ENCODE assay signal across 8 mouse cellular contexts in genomic region chr5:43235186-43235785, GRCm38 (mm10). TPM values are rescaled to one million over a fixed set of nuclear protein-coding genes. Genes with fewer than 3 reads are reported as not detected.
DNase-seq lines count a peak whose midpoint lies in the region; ATAC-seq lines count a peak whose summit lies in the region.

No protein-coding gene starts in this region.

- H3K4me3 ChIP-seq in forebrain, embryonic 12.5 days (replicated peaks) = peak overlapping the region; percentile 90
- H3K4me3 ChIP-seq in hindbrain, embryonic 12.5 days = peak overlapping the region; percentile 72
- H3K4me3 ChIP-seq in megakaryocyte, embryonic 14.5 days (replicated peaks) = peak overlapping the region; percentile 93

- H3K27ac ChIP-seq in forebrain, embryonic 12.5 days = peak overlapping the region; percentile 97
- peak overlapping the region; percentile 99 for H3K27ac ChIP-seq in hindbrain, embryonic 12.5 days

- peaks cover 5% of the 10 kb centered on the region; the same call in 1 of the 2 replicates for H3K27me3 ChIP-seq in forebrain, embryonic 12.5 days
- H3K27me3 ChIP-seq in hindbrain, embryonic 12.5 days = peaks cover 4% of the 10 kb centered on the region; the same call in 1 of the 2 replicates
- no peaks in the 10 kb centered on the region for H3K27me3 ChIP-seq in megakaryocyte, embryonic 14.5 days (replicated peaks)
- no peaks in the 10 kb centered on the region; the same call in 1 of the 2 replicates for H3K27me3 ChIP-seq in splenic B cell, adult 2 months (ENCODE audit: control insufficient read depth, insufficient read depth, low read length, poor library complexity, severe bottlenecking)

- no peak for ATAC-seq in forebrain, embryonic 12.5 days (ENCODE audit: low FRiP score)
- peak; percentile 2; the same call in 1 of the 2 replicates for ATAC-seq in hindbrain, embryonic 12.5 days (ENCODE audit: low FRiP score)

- no peaks in the 10 kb centered on the region for H3K9me3 ChIP-seq in forebrain, embryonic 12.5 days
- no peaks in the 10 kb centered on the region for H3K9me3 ChIP-seq in hindbrain, embryonic 12.5 days (replicated peaks)
- no peaks in the 10 kb centered on the region for H3K9me3 ChIP-seq in megakaryocyte, embryonic 14.5 days

- H3K9ac ChIP-seq in forebrain, embryonic 12.5 days = peak overlapping the region; percentile 89
- H3K9ac ChIP-seq in hindbrain, embryonic 12.5 days = peak overlapping the region; percentile 93

- H3K4me1 ChIP-seq in forebrain, embryonic 12.5 days = peaks cover 6% of the 10 kb centered on the region
- peaks cover 9% of the 10 kb centered on the region for H3K4me1 ChIP-seq in hindbrain, embryonic 12.5 days
- peaks cover 31% of the 10 kb centered on the region for H3K4me1 ChIP-seq in megakaryocyte, embryonic 14.5 days

- WGBS in forebrain, embryonic 12.5 days = 2% methylated on average over 27 of the region's 27 CpGs
- 2% methylated on average over 25 of the region's 27 CpGs for WGBS in hindbrain, embryonic 12.5 days

- peak overlapping the region; percentile 92 for H3K4me2 ChIP-seq in forebrain, embryonic 12.5 days
- peak overlapping the region; percentile 77 for H3K4me2 ChIP-seq in hindbrain, embryonic 12.5 days (replicated peaks)

- intact Hi-C loops in heart, postnatal 10 days (cut with DNase I) = loop anchor here (10.0 kb wide), 2 partner anchors 550 to 820 kb away; no protein-coding TSS in a partner anchor
- intact Hi-C loops in left cerebral cortex, postnatal 25 days (cut with DNase I) = loop anchor here (10.0 kb wide), 2 partner anchors 820 to 1060 kb away; no protein-coding TSS in a partner anchor

- DNase-seq in heart, adult 11 months = peak; percentile 93
- no peak for DNase-seq in heart, postnatal 10 days
- DNase-seq in adrenal gland, adult 8-10 months = peak; percentile 63
- DNase-seq in left cerebral cortex, postnatal 25 days (ENCODE audit: low spot score in 2 of 2) = peak; percentile 35 to 55
- DNase-seq in splenic B cell, adult 2 months (ENCODE audit: low read depth, low spot score) = peak; percentile 52

- no peaks in the 10 kb centered on the region for H3K36me3 ChIP-seq in forebrain, embryonic 12.5 days (replicated peaks)
- H3K36me3 ChIP-seq in hindbrain, embryonic 12.5 days = no peaks in the 10 kb centered on the region
- peaks cover 38% of the 10 kb centered on the region for H3K36me3 ChIP-seq in megakaryocyte, embryonic 14.5 days (replicated peaks; ENCODE audit: low read length)
- H3K36me3 ChIP-seq in splenic B cell, adult 2 months (ENCODE audit: control insufficient read depth, insufficient read depth, low read length, poor library complexity, severe bottlenecking) = no peaks in the 10 kb centered on the region

RNA-seq across cellular contexts. Expression of gene Cpeb2, which starts 2.3 kb away (rescaled TPM):
- total RNA-seq in heart, postnatal 10 days (2021) = 10 to 100 TPM; 22.1 to 28.7 TPM
- 10 to 100 TPM; 30.0 to 45.8 (median 34.7) TPM for total RNA-seq in adrenal gland, adult 8-10 months (2022)
- 6.1 and 6.2 TPM in 2 replicates for polyA plus RNA-seq in forebrain, embryonic 12.5 days (2016; fragmentation: Nextera tagmentation; extraction: Ambion mirVana)
- polyA plus RNA-seq in hindbrain, embryonic 12.5 days (2016; fragmentation: Nextera tagmentation; extraction: Ambion mirVana) = 10.6 and 12.2 TPM in 2 replicates
- 10 to 100 TPM; 56.2 to 57.5 TPM for total RNA-seq in left cerebral cortex, postnatal 25 days (2021)
- 19.3 and 101 TPM in 2 replicates for polyA plus RNA-seq in megakaryocyte, embryonic 14.5 days (2012; ENCODE audit: insufficient read depth, low replicate concordance)

Comparison
In these comparisons a context has a peak if more than half of its experiments do, and no peak if none do; other contexts are left out.
1. DNase-seq: peak in heart, adult 11 months (single experiment), adrenal gland, adult 8-10 months (single experiment), left cerebral cortex, postnatal 25 days (2 of 2) and splenic B cell, adult 2 months (single experiment); none in heart, postnatal 10 days (0 of 2).
2. Peak in every context shown above with its lines, with median percentiles within 50 percentile points of each other: H3K4me3 ChIP-seq.